Mouse (Mus musculus) cortical plate, adult 2 months (tissue): ENCODE results near the gene Pdzd8.

Experiments
- CTCF ChIP-seq: fragments of 200-500 bp; IDR thresholded peaks from 2 replicates; pipeline ENCODE4 v1.5.1; 2011; ENCODE audit warnings: mild to moderate bottlenecking, control low read depth, low read length; ENCODE audit not compliant: insufficient read depth; ENCODE audit errors: extremely low read depth
- POLR2A ChIP-seq: fragments of 200-500 bp; IDR thresholded peaks from 2 replicates; pipeline ENCODE4 v1.6.1; 2011; ENCODE audit warnings: mild to moderate bottlenecking, low read length, control low read depth; ENCODE audit not compliant: insufficient read depth; ENCODE audit errors: extremely low read depth

- no peak for TF ChIP-seq CTCF
- no peak for TF ChIP-seq POLR2A
Observed at GRCm38 (mm10) chr19:59337872-59338681, 7.5 kb downstream of the Pdzd8 start.
